Mouse (Mus musculus): ENCODE results near the gene Olfr324. TPM values are rescaled to one million over a fixed set of nuclear protein-coding genes. Genes with fewer than 3 reads are reported as not detected.

The Olfr324 gene
- total RNA-seq (2014; fragmentation: Nextera tagmentation) (not detected in 2 replicates), total RNA-seq (2017) (not detected in 2 replicates)

- ATAC-seq (replicated peaks; ENCODE audit: low FRiP score, low TSS enrichment, poor library complexity, severe bottlenecking): no peak
Observed at GRCm38 (mm10) chr11:58594814-58595213, at the start of gene Olfr324. Olfr324 (plus strand) TSS chr11:58595114.

- ATAC-seq (replicated peaks; ENCODE audit: low FRiP score, low TSS enrichment, poor library complexity, severe bottlenecking): no peak
Observed at GRCm38 (mm10) chr11:58546322-58546721, 48.6 kb upstream of the Olfr324 start, which contains the start of gene Olfr329-ps. Olfr329-ps (minus strand) TSS chr11:58546422.

- no peak for ATAC-seq (replicated peaks; ENCODE audit: low FRiP score, low TSS enrichment, poor library complexity, severe bottlenecking)
Observed at GRCm38 (mm10) chr11:58555536-58555935, 39.4 kb upstream of the Olfr324 start, which contains the start of gene Olfr328. Olfr328 (minus strand) TSS chr11:58555636.

- no peak for ATAC-seq (replicated peaks; ENCODE audit: low FRiP score, low TSS enrichment, poor library complexity, severe bottlenecking)
Observed at GRCm38 (mm10) chr11:58570405-58570804, 24.5 kb upstream of the Olfr324 start, which contains the start of gene Olfr224. Olfr224 (minus strand) TSS chr11:58570553.

GRCm38 (mm10) chr11:58577430-58577829, 17.5 kb upstream of the Olfr324 start, which contains the start of gene Olfr325:
Olfr325 (plus strand) TSS chr11:58577730.
- no peak for ATAC-seq (replicated peaks; ENCODE audit: low FRiP score, low TSS enrichment, poor library complexity, severe bottlenecking)

GRCm38 (mm10) chr11:58578636-58579035, 16.3 kb upstream of the Olfr324 start:
- no peak for ATAC-seq (replicated peaks; ENCODE audit: low FRiP score, low TSS enrichment, poor library complexity, severe bottlenecking)

GRCm38 (mm10) chr11:58587898-58588348, 7.0 kb upstream of the Olfr324 start:
- ATAC-seq (replicated peaks; ENCODE audit: low FRiP score, low TSS enrichment, poor library complexity, severe bottlenecking): peak; percentile 99

- no peak for ATAC-seq (replicated peaks; ENCODE audit: low FRiP score, low TSS enrichment, poor library complexity, severe bottlenecking)
Observed at GRCm38 (mm10) chr11:58588620-58589250, 6.2 kb upstream of the Olfr324 start.

GRCm38 (mm10) chr11:58597837-58598236, 2.9 kb downstream of the Olfr324 start:
- no peak for ATAC-seq (replicated peaks; ENCODE audit: low FRiP score, low TSS enrichment, poor library complexity, severe bottlenecking)

GRCm38 (mm10) chr11:58602062-58602461, 7.1 kb downstream of the Olfr324 start:
- no peak for ATAC-seq (replicated peaks; ENCODE audit: low FRiP score, low TSS enrichment, poor library complexity, severe bottlenecking)

- ATAC-seq (replicated peaks; ENCODE audit: low FRiP score, low TSS enrichment, poor library complexity, severe bottlenecking): 0 out of 2 replicates have a peak, but pooled peaks have one; percentile 50
Observed at GRCm38 (mm10) chr11:58602800-58603560, 8.1 kb downstream of the Olfr324 start.

- no peak for ATAC-seq (replicated peaks; ENCODE audit: low FRiP score, low TSS enrichment, poor library complexity, severe bottlenecking)
Observed at GRCm38 (mm10) chr11:58604688-58605087, 9.8 kb downstream of the Olfr324 start.

GRCm38 (mm10) chr11:58605228-58605627, 10.3 kb downstream of the Olfr324 start:
- no peak for ATAC-seq (replicated peaks; ENCODE audit: low FRiP score, low TSS enrichment, poor library complexity, severe bottlenecking)

GRCm38 (mm10) chr11:58606177-58606919, 11.4 kb downstream of the Olfr324 start:
- ATAC-seq (replicated peaks; ENCODE audit: low FRiP score, low TSS enrichment, poor library complexity, severe bottlenecking): no peak

GRCm38 (mm10) chr11:58607030-58607429, 12.1 kb downstream of the Olfr324 start:
- ATAC-seq (replicated peaks; ENCODE audit: low FRiP score, low TSS enrichment, poor library complexity, severe bottlenecking): no peak

GRCm38 (mm10) chr11:58613359-58613758, 18.4 kb downstream of the Olfr324 start:
- no peak for ATAC-seq (replicated peaks; ENCODE audit: low FRiP score, low TSS enrichment, poor library complexity, severe bottlenecking)

GRCm38 (mm10) chr11:58614526-58614925, 19.6 kb downstream of the Olfr324 start:
- ATAC-seq (replicated peaks; ENCODE audit: low FRiP score, low TSS enrichment, poor library complexity, severe bottlenecking): no peak

- ATAC-seq (replicated peaks; ENCODE audit: low FRiP score, low TSS enrichment, poor library complexity, severe bottlenecking): no peak
Observed at GRCm38 (mm10) chr11:58615975-58616374, 21.1 kb downstream of the Olfr324 start, which contains the start of gene 2210407C18Rik. 2210407C18Rik (minus strand) TSS chr11:58616075.

GRCm38 (mm10) chr11:58618369-58618768, 23.5 kb downstream of the Olfr324 start:
- ATAC-seq (replicated peaks; ENCODE audit: low FRiP score, low TSS enrichment, poor library complexity, severe bottlenecking): no peak

- no peak for ATAC-seq (replicated peaks; ENCODE audit: low FRiP score, low TSS enrichment, poor library complexity, severe bottlenecking)
Observed at GRCm38 (mm10) chr11:58618793-58619192, 23.9 kb downstream of the Olfr324 start.

Data from megakaryocyte-erythroid progenitor cell, adult 5-6 weeks (primary cell).